Mouse (Mus musculus) c-Kit-negative CD71-positive TER-119-positive erythroid progenitor cells, embryonic 14.5 days (primary cell): ENCODE data around the gene Asxl1.

Experiments used
- DNase-seq: peaks from one replicate; pipeline ENCODE4 v3.0.0-alpha.2; 2013; ENCODE audit warnings: low read depth, low spot score

The Asxl1 gene

GRCm38 (mm10) chr2:153345454-153346220 is at the start of gene Asxl1:
TSS of gene Asxl1 (plus strand) at chr2:153345829.
- peak; percentile 84 for DNase-seq

- DNase-seq, result no peak
These were observed 47.9 kb upstream of the Asxl1 start for GRCm38 (mm10) chr2:153297771-153298170.

- DNase-seq, result no peak
These were observed 47.2 kb upstream of the Asxl1 start for GRCm38 (mm10) chr2:153298460-153298859.

- no peak for DNase-seq
These were observed 46.8 kb upstream of the Asxl1 start for GRCm38 (mm10) chr2:153298863-153299262.

GRCm38 (mm10) chr2:153301123-153301522 is 44.5 kb upstream of the Asxl1 start:
- DNase-seq, result no peak

- no peak for DNase-seq
These were observed 40.4 kb upstream of the Asxl1 start for GRCm38 (mm10) chr2:153305240-153305639.

GRCm38 (mm10) chr2:153308586-153308985 is 37.0 kb upstream of the Asxl1 start:
- DNase-seq, result no peak

GRCm38 (mm10) chr2:153309106-153309505 is 36.5 kb upstream of the Asxl1 start:
- DNase-seq, result no peak

GRCm38 (mm10) chr2:153310228-153310627 is 35.4 kb upstream of the Asxl1 start:
- DNase-seq, result no peak

- no peak for DNase-seq
These were observed 32.7 kb upstream of the Asxl1 start for GRCm38 (mm10) chr2:153312884-153313283.

- DNase-seq, result no peak
These were observed 27.2 kb upstream of the Asxl1 start for GRCm38 (mm10) chr2:153318408-153318807.

GRCm38 (mm10) chr2:153319036-153319643 is 26.5 kb upstream of the Asxl1 start:
- DNase-seq, result no peak

GRCm38 (mm10) chr2:153325706-153326376 is 19.8 kb upstream of the Asxl1 start:
- DNase-seq, result no peak

- DNase-seq, result no peak
These were observed 13.4 kb upstream of the Asxl1 start for GRCm38 (mm10) chr2:153332271-153332670.

GRCm38 (mm10) chr2:153332981-153333380 is 12.6 kb upstream of the Asxl1 start:
- DNase-seq, result no peak

- no peak for DNase-seq
These were observed 11.8 kb upstream of the Asxl1 start for GRCm38 (mm10) chr2:153333822-153334232.

GRCm38 (mm10) chr2:153334281-153334680 is 11.3 kb upstream of the Asxl1 start:
- no peak for DNase-seq

- DNase-seq, result no peak
These were observed 9.5 kb upstream of the Asxl1 start for GRCm38 (mm10) chr2:153336117-153336516.

GRCm38 (mm10) chr2:153338361-153339350 is 7.0 kb upstream of the Asxl1 start:
- no peak for DNase-seq

- no peak for DNase-seq
These were observed 3.5 kb upstream of the Asxl1 start for GRCm38 (mm10) chr2:153342166-153342565.

GRCm38 (mm10) chr2:153342602-153343001 is 3.0 kb upstream of the Asxl1 start:
- no peak for DNase-seq
